Mouse (Mus musculus): ENCODE results near the gene Cnr1. TPM values are rescaled to one million over a fixed set of nuclear protein-coding genes. Genes with fewer than 3 reads are reported as not detected.

Gene Cnr1
- polyA plus RNA-seq, 1 experiment from 2014 or later: 0.43 TPM

- H3K4me1 ChIP-seq (replicated peaks): no peaks in the 10 kb centered on the region
- no peak overlapping the region for H3K27ac ChIP-seq (ENCODE audit: poor library complexity, severe bottlenecking)
- H3K4me2 ChIP-seq: no peak overlapping the region
- no peaks in the 10 kb centered on the region for H3K9me3 ChIP-seq (replicated peaks)
- no peaks in the 10 kb centered on the region for H3K36me3 ChIP-seq
- no peak for ATAC-seq (ENCODE audit: insufficient number of reproducible peaks, low FRiP score)
- H3K4me3 ChIP-seq: no peak overlapping the region
- no peak overlapping the region for H3K9ac ChIP-seq
- WGBS: 53% methylated on average over 3 of the region's 3 CpGs
- no peaks in the 10 kb centered on the region for H3K27me3 ChIP-seq (replicated peaks)
These were observed 15.6 kb upstream of the Cnr1 start for GRCm38 (mm10) chr4:33908786-33909185.

GRCm38 (mm10) chr4:33915730-33916129 lies 8.7 kb upstream of the Cnr1 start:
- no peak overlapping the region for H3K4me2 ChIP-seq
- H3K36me3 ChIP-seq: no peaks in the 10 kb centered on the region
- ATAC-seq (ENCODE audit: insufficient number of reproducible peaks, low FRiP score): no peak
- no peak overlapping the region for H3K9ac ChIP-seq
- peaks cover 3% of the 10 kb centered on the region for H3K27me3 ChIP-seq (replicated peaks)
- no peak overlapping the region for H3K27ac ChIP-seq (ENCODE audit: poor library complexity, severe bottlenecking)
- no peaks in the 10 kb centered on the region for H3K4me1 ChIP-seq (replicated peaks)
- WGBS: 57% methylated on average over 5 of the region's 5 CpGs
- no peak overlapping the region for H3K4me3 ChIP-seq
- H3K9me3 ChIP-seq (replicated peaks): no peaks in the 10 kb centered on the region

GRCm38 (mm10) chr4:33920807-33921206 lies 3.6 kb upstream of the Cnr1 start:
- Histone ChIP-seq H3K4me3 (no peak overlapping the region), H3K27me3 (replicated peaks) (peaks cover 22% of the 10 kb centered on the region), H3K36me3 (no peaks in the 10 kb centered on the region), H3K9ac (no peak overlapping the region), H3K27ac (ENCODE audit: poor library complexity, severe bottlenecking) (no peak overlapping the region), H3K4me1 (replicated peaks) (0 out of 2 replicates have a peak, but pooled peaks cover 4% of the 10 kb centered on the region), H3K9me3 (replicated peaks) (no peaks in the 10 kb centered on the region), H3K4me2 (no peak overlapping the region)
- 41% methylated on average over 5 of the region's 5 CpGs for WGBS
- ATAC-seq (ENCODE audit: insufficient number of reproducible peaks, low FRiP score): no peak

GRCm38 (mm10) chr4:33923151-33923760 lies 1.1 kb upstream of the Cnr1 start:
- Histone ChIP-seq H3K9me3 (replicated peaks) (no peaks in the 10 kb centered on the region), H3K27ac (ENCODE audit: poor library complexity, severe bottlenecking) (no peak overlapping the region), H3K4me3 (peak overlapping the region; percentile 53), H3K4me1 (replicated peaks) (0 out of 2 replicates have a peak, but pooled peaks cover 4% of the 10 kb centered on the region), H3K4me2 (peak overlapping the region; percentile 79), H3K27me3 (replicated peaks) (peaks cover 33% of the 10 kb centered on the region), H3K9ac (peak overlapping the region; percentile 59), H3K36me3 (no peaks in the 10 kb centered on the region)
- 3% methylated on average over 19 of the region's 19 CpGs for WGBS
- ATAC-seq (ENCODE audit: insufficient number of reproducible peaks, low FRiP score): no peak

- Histone ChIP-seq H3K4me1 (replicated peaks) (0 out of 2 replicates have a peak, but pooled peaks cover 4% of the 10 kb centered on the region), H3K27ac (ENCODE audit: poor library complexity, severe bottlenecking) (no peak overlapping the region), H3K27me3 (replicated peaks) (peaks cover 33% of the 10 kb centered on the region), H3K4me2 (peak overlapping the region; percentile 79), H3K9ac (peak overlapping the region; percentile 59), H3K4me3 (peak overlapping the region; percentile 53), H3K9me3 (replicated peaks) (no peaks in the 10 kb centered on the region), H3K36me3 (no peaks in the 10 kb centered on the region)
- under 1% methylated on average over 49 of the region's 55 CpGs for WGBS
- peak; percentile 65 for ATAC-seq (ENCODE audit: insufficient number of reproducible peaks, low FRiP score)
These were observed 596 bp upstream of the Cnr1 start for GRCm38 (mm10) chr4:33923761-33924233.

- 0 out of 2 replicates have a peak, but pooled peaks cover 4% of the 10 kb centered on the region for H3K4me1 ChIP-seq (replicated peaks)
- peak overlapping the region; percentile 79 for H3K4me2 ChIP-seq
- H3K9me3 ChIP-seq (replicated peaks): no peaks in the 10 kb centered on the region
- H3K27me3 ChIP-seq (replicated peaks): peaks cover 33% of the 10 kb centered on the region
- peak overlapping the region; percentile 53 for H3K4me3 ChIP-seq
- H3K27ac ChIP-seq (ENCODE audit: poor library complexity, severe bottlenecking): no peak overlapping the region
- no peaks in the 10 kb centered on the region for H3K36me3 ChIP-seq
- ATAC-seq (ENCODE audit: insufficient number of reproducible peaks, low FRiP score): no peak
- H3K9ac ChIP-seq: peak overlapping the region; percentile 59
- under 1% methylated on average over 23 of the region's 24 CpGs for WGBS
These were observed 474 bp downstream of the Cnr1 start for GRCm38 (mm10) chr4:33924889-33925245.

- H3K9ac ChIP-seq: no peak overlapping the region
- H3K9me3 ChIP-seq (replicated peaks): no peaks in the 10 kb centered on the region
- no peak overlapping the region for H3K27ac ChIP-seq (ENCODE audit: poor library complexity, severe bottlenecking)
- H3K4me2 ChIP-seq: peak overlapping the region; percentile 79
- peaks cover 32% of the 10 kb centered on the region for H3K27me3 ChIP-seq (replicated peaks)
- no peak overlapping the region for H3K4me3 ChIP-seq
- H3K4me1 ChIP-seq (replicated peaks): 0 out of 2 replicates have a peak, but pooled peaks cover 4% of the 10 kb centered on the region
- ATAC-seq (ENCODE audit: insufficient number of reproducible peaks, low FRiP score): no peak
- 47% methylated on average over 4 of the region's 4 CpGs for WGBS
- H3K36me3 ChIP-seq: no peaks in the 10 kb centered on the region
These were observed 1.1 kb downstream of the Cnr1 start for GRCm38 (mm10) chr4:33925489-33925888.

GRCm38 (mm10) chr4:33926010-33926409 lies 1.6 kb downstream of the Cnr1 start:
- H3K36me3 ChIP-seq: no peaks in the 10 kb centered on the region
- H3K27me3 ChIP-seq (replicated peaks): peaks cover 27% of the 10 kb centered on the region
- no peak overlapping the region for H3K4me3 ChIP-seq
- WGBS: 54% methylated on average over 6 of the region's 6 CpGs
- no peaks in the 10 kb centered on the region for H3K9me3 ChIP-seq (replicated peaks)
- no peak overlapping the region for H3K9ac ChIP-seq
- no peak for ATAC-seq (ENCODE audit: insufficient number of reproducible peaks, low FRiP score)
- H3K4me2 ChIP-seq: no peak overlapping the region
- 0 out of 2 replicates have a peak, but pooled peaks cover 4% of the 10 kb centered on the region for H3K4me1 ChIP-seq (replicated peaks)
- H3K27ac ChIP-seq (ENCODE audit: poor library complexity, severe bottlenecking): no peak overlapping the region

GRCm38 (mm10) chr4:33926730-33927263 lies 2.4 kb downstream of the Cnr1 start:
- H3K27me3 ChIP-seq (replicated peaks): peaks cover 20% of the 10 kb centered on the region
- H3K27ac ChIP-seq (ENCODE audit: poor library complexity, severe bottlenecking): no peak overlapping the region
- no peak overlapping the region for H3K4me3 ChIP-seq
- H3K4me1 ChIP-seq (replicated peaks): 0 out of 2 replicates have a peak, but pooled peaks cover 4% of the 10 kb centered on the region
- H3K9ac ChIP-seq: no peak overlapping the region
- no peak for ATAC-seq (ENCODE audit: insufficient number of reproducible peaks, low FRiP score)
- no peaks in the 10 kb centered on the region for H3K36me3 ChIP-seq
- H3K9me3 ChIP-seq (replicated peaks): no peaks in the 10 kb centered on the region
- H3K4me2 ChIP-seq: no peak overlapping the region
- 87% methylated on average over 7 of the region's 7 CpGs for WGBS

- Histone ChIP-seq H3K27ac (ENCODE audit: poor library complexity, severe bottlenecking) (no peak overlapping the region), H3K27me3 (replicated peaks) (peaks cover 15% of the 10 kb centered on the region), H3K36me3 (no peaks in the 10 kb centered on the region), H3K4me2 (no peak overlapping the region), H3K9me3 (replicated peaks) (no peaks in the 10 kb centered on the region), H3K4me3 (no peak overlapping the region), H3K4me1 (replicated peaks) (0 out of 2 replicates have a peak, but pooled peaks cover 4% of the 10 kb centered on the region), H3K9ac (no peak overlapping the region)
- ATAC-seq (ENCODE audit: insufficient number of reproducible peaks, low FRiP score): no peak
- WGBS: 86% methylated on average over 3 of the region's 3 CpGs
These were observed 3.3 kb downstream of the Cnr1 start for GRCm38 (mm10) chr4:33927644-33928043.

- 0 out of 2 replicates have a peak, but pooled peaks cover 4% of the 10 kb centered on the region for H3K4me1 ChIP-seq (replicated peaks)
- H3K4me2 ChIP-seq: no peak overlapping the region
- ATAC-seq (ENCODE audit: insufficient number of reproducible peaks, low FRiP score): no peak
- no peak overlapping the region for H3K9ac ChIP-seq
- no peak overlapping the region for H3K27ac ChIP-seq (ENCODE audit: poor library complexity, severe bottlenecking)
- H3K4me3 ChIP-seq: no peak overlapping the region
- 35% methylated on average over 1 of the region's 1 CpGs for WGBS
- peaks cover 11% of the 10 kb centered on the region for H3K27me3 ChIP-seq (replicated peaks)
- H3K9me3 ChIP-seq (replicated peaks): no peaks in the 10 kb centered on the region
- no peaks in the 10 kb centered on the region for H3K36me3 ChIP-seq
These were observed 4.1 kb downstream of the Cnr1 start for GRCm38 (mm10) chr4:33928450-33928849.
